Mouse (Mus musculus) liver, embryonic 16.5 days (tissue): ENCODE data around the gene Pdgfd. TPM values are rescaled to one million over a fixed set of nuclear protein-coding genes. Genes with fewer than 3 reads are reported as not detected.

Experiments used
- ATAC-seq: fragments of 200-750 bp; cut with Nextera tagmentation; 2 replicates; pipeline ENCODE4 v1.8.0; 2017; ENCODE audit warnings: low read depth, mild to moderate bottlenecking, moderate number of reproducible peaks, moderate library complexity
- H3K27ac ChIP-seq: fragments of 300-500 bp; sonication (generic); 2 replicates; pipeline ENCODE4 v1.5.1; 2014; ENCODE audit warnings: mild to moderate bottlenecking, low read length
- H3K27me3 ChIP-seq: fragments of 300-500 bp; sonication (generic); 2 replicates; pipeline ENCODE4 v1.6.1; 2014; ENCODE audit warnings: low read depth, low read length, mixed read lengths; ENCODE audit not compliant: control insufficient read depth, insufficient read depth
- H3K36me3 ChIP-seq: fragments of 300-500 bp; sonication (generic); 2 replicates; pipeline ENCODE4 v1.6.1; 2014; ENCODE audit warnings: mild to moderate bottlenecking; ENCODE audit not compliant: control insufficient read depth, insufficient read depth
- H3K4me1 ChIP-seq: fragments of 300-500 bp; sonication (generic); 2 replicates; pipeline ENCODE4 v1.6.1; 2014; ENCODE audit warnings: low read depth, low read length, mixed read lengths; ENCODE audit not compliant: control insufficient read depth
- H3K4me2 ChIP-seq: fragments of 300-500 bp; sonication (generic); 2 replicates; pipeline ENCODE4 v1.6.1; 2014; ENCODE audit warnings: low read depth, low read length, mixed read lengths
- H3K4me3 ChIP-seq: fragments of 300-500 bp; sonication (generic); 2 replicates; pipeline ENCODE4 v1.5.1; 2014; ENCODE audit warnings: low read depth, mild to moderate bottlenecking, low read length
- H3K9ac ChIP-seq: fragments of 300-500 bp; sonication (generic); 2 replicates; pipeline ENCODE4 v1.6.1; 2014; ENCODE audit warnings: low read depth, low read length
- H3K9me3 ChIP-seq: fragments of 300-500 bp; sonication (generic); replicated peaks from 2 replicates; pipeline ENCODE4 v1.6.1; 2016; ENCODE audit warnings: low read length; ENCODE audit not compliant: control insufficient read depth
- WGBS: fragments of 180-500 bp; shearing (Covaris S2); extraction: QIAGEN DNeasy Blood & Tissue Kit; methylation state at CpG from one replicate; pipeline ENCODE4 v1.1.7; 2014; ENCODE audit not compliant: insufficient replicate concordance; 5-methylcytosine and 5-hydroxymethylcytosine counted together
- polyA plus RNA-seq: library from polyadenylated mRNA; unstranded; fragments of >200 nt; fragmentation: Nextera tagmentation; extraction: Ambion mirVana; gene quantifications from 2 replicates; pipeline ENCODE4 v1.2.1, GENCODE M21; 2015

The Pdgfd gene
- polyA plus RNA-seq, 1 experiment from 2014 or later: 0.53 TPM

- no peak overlapping the region for H3K9ac ChIP-seq
- H3K4me1 ChIP-seq: no peaks in the 10 kb centered on the region
- no peak overlapping the region for H3K4me2 ChIP-seq
- WGBS: 56% methylated on average over 2 of the region's 2 CpGs
- no peak overlapping the region for H3K27ac ChIP-seq
- no peak for ATAC-seq
- H3K27me3 ChIP-seq: no peaks in the 10 kb centered on the region
- H3K4me3 ChIP-seq: no peak overlapping the region
- no peaks in the 10 kb centered on the region for H3K36me3 ChIP-seq
- H3K9me3 ChIP-seq: no peaks in the 10 kb centered on the region
Observed at GRCm38 (mm10) chr9:6360795-6361194, 192.4 kb downstream of the Pdgfd start.

- Histone ChIP-seq H3K27ac (no peak overlapping the region), H3K4me1 (no peaks in the 10 kb centered on the region), H3K27me3 (no peaks in the 10 kb centered on the region), H3K9ac (no peak overlapping the region), H3K9me3 (no peaks in the 10 kb centered on the region), H3K4me2 (no peak overlapping the region), H3K36me3 (no peaks in the 10 kb centered on the region), H3K4me3 (no peak overlapping the region)
- ATAC-seq: no peak
- 67% methylated on average over 1 of the region's 1 CpGs for WGBS
Observed at GRCm38 (mm10) chr9:6366550-6366949, 198.2 kb downstream of the Pdgfd start.

- Histone ChIP-seq H3K9ac (no peak overlapping the region), H3K4me3 (no peak overlapping the region), H3K36me3 (no peaks in the 10 kb centered on the region), H3K27me3 (no peaks in the 10 kb centered on the region), H3K4me1 (no peaks in the 10 kb centered on the region), H3K9me3 (no peaks in the 10 kb centered on the region), H3K27ac (no peak overlapping the region), H3K4me2 (no peak overlapping the region)
- WGBS: 37% methylated on average over 1 of the region's 1 CpGs
- ATAC-seq: no peak
Observed at GRCm38 (mm10) chr9:6401764-6402163, 233.4 kb downstream of the Pdgfd start.

GRCm38 (mm10) chr9:6406535-6406934 lies 238.2 kb downstream of the Pdgfd start:
- Histone ChIP-seq H3K9ac (no peak overlapping the region), H3K36me3 (no peaks in the 10 kb centered on the region), H3K4me3 (no peak overlapping the region), H3K4me1 (no peaks in the 10 kb centered on the region), H3K9me3 (no peaks in the 10 kb centered on the region), H3K27ac (no peak overlapping the region), H3K4me2 (no peak overlapping the region), H3K27me3 (no peaks in the 10 kb centered on the region)
- no peak for ATAC-seq
- WGBS: 35% methylated on average over 3 of the region's 3 CpGs

- H3K4me2 ChIP-seq: no peak overlapping the region
- no peaks in the 10 kb centered on the region for H3K4me1 ChIP-seq
- no peak for ATAC-seq
- no peak overlapping the region for H3K27ac ChIP-seq
- no peaks in the 10 kb centered on the region for H3K27me3 ChIP-seq
- no peaks in the 10 kb centered on the region for H3K9me3 ChIP-seq
- WGBS: 52% methylated on average over 4 of the region's 4 CpGs
- no peak overlapping the region for H3K4me3 ChIP-seq
- no peak overlapping the region for H3K9ac ChIP-seq
- no peaks in the 10 kb centered on the region for H3K36me3 ChIP-seq
Observed at GRCm38 (mm10) chr9:6407972-6408371, 239.6 kb downstream of the Pdgfd start.

GRCm38 (mm10) chr9:6424606-6425005 lies 256.2 kb downstream of the Pdgfd start:
- no peaks in the 10 kb centered on the region for H3K36me3 ChIP-seq
- no peak overlapping the region for H3K27ac ChIP-seq
- no peak overlapping the region for H3K4me3 ChIP-seq
- H3K9me3 ChIP-seq: no peaks in the 10 kb centered on the region
- no peaks in the 10 kb centered on the region for H3K4me1 ChIP-seq
- no peak for ATAC-seq
- no peak overlapping the region for H3K9ac ChIP-seq
- no peaks in the 10 kb centered on the region for H3K27me3 ChIP-seq
- H3K4me2 ChIP-seq: no peak overlapping the region

Other genes with a start within 250 kb of the Pdgfd start
- 0.01 TPM in 1 of 2 replicates, not detected in the other for gene Ddi1, start 101.3 kb downstream of the Pdgfd start, polyA plus RNA-seq